ENCODE assay signal across 14 mouse cellular contexts in the genomic region with DNA sequence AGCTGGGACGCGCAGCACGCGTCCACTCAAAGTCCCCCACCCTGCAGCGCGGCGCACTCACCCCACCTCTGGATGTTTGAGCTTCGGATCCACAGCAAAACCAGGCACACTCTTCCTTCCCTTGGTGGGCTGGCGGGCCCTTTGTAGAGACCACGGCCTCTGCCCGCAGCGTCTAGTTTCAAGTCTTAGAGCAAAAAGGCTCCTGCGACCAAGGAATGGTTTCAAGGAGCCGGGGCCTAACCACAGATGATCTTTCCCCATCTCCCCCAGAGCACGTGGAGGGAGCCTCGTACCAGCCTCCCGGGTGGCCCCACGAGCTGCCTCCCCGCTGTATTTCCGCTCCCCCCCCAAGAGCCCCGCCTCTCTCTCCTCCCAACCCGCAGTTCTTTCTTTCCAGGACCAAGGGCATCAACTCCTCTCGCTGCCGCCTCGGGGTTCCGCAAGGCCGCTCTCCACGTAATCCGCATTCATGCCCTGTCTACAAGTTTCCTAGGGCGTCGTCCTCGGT. TPM values are rescaled to one million over a fixed set of nuclear protein-coding genes. Genes with fewer than 3 reads are reported as not detected.
A peak's percentile ranks its signal among the peaks of the same experiment; 100 is the strongest.
DNase-seq lines count a peak whose midpoint lies in the region; ATAC-seq and TF ChIP-seq lines count a peak whose summit lies in the region.
"Had no signal": no experiment of that assay in that cellular context is flagged by ENCODE, and none has a peak within 500 bp of the region (broad histone marks: within the 10 kb centered on the region; RNA-seq: fewer than 3 reads in every experiment).

No protein-coding gene starts in this region.

- H3K4me3 ChIP-seq in spleen, adult 2 months (ENCODE audit: extremely low read depth, insufficient read depth, insufficient read length) = peak overlapping the region; percentile 34; the same call in 1 of the 2 replicates
- no peak overlapping the region for H3K4me3 ChIP-seq in limb, embryonic 12.5 days (replicated peaks)

- no peak for ATAC-seq in limb, embryonic 12.5 days (ENCODE audit: insufficient number of reproducible peaks, insufficient read depth, low FRiP score, low TSS enrichment, low read depth)
- ATAC-seq: inflammation-experienced regulatory T-cells, adult 6 months had no signal

- H3K36me3 ChIP-seq in spleen, adult 2 months (ENCODE audit: control insufficient read depth, insufficient read depth, low read length) = no peaks in the 10 kb centered on the region
- no peaks in the 10 kb centered on the region for H3K36me3 ChIP-seq in limb, embryonic 12.5 days

- no peak for TF ChIP-seq POLR2A in spleen, adult 2 months (IDR thresholded peaks at IDR 0.05; ENCODE audit: low read depth, low read length)

- TF ChIP-seq CTCF in spleen, adult 2 months (IDR thresholded peaks at IDR 0.05; ENCODE audit: extremely low read depth, insufficient read depth, insufficient read length, insufficient replicate concordance) = no peak

- H3K4me2 ChIP-seq in limb, embryonic 12.5 days = peak overlapping the region; percentile 1; the same call in 1 of the 2 replicates

- DNase-seq in heart, adult 11 months = peak; percentile 76
- DNase-seq in heart, postnatal 36 days = no peak
- DNase-seq in spleen, adult 2 months (ENCODE audit: low read depth in 1 of 2, low spot score in 2 of 2) = no peak
- no peak for DNase-seq in spleen, adult 18-20 months
- no peak for DNase-seq in layer of hippocampus, postnatal 10 days (ENCODE audit: low spot score in 2 of 2)
- no peak for DNase-seq in cerebellum, adult 11 months
- DNase-seq in right cerebral cortex, postnatal 10 days (ENCODE audit: low spot score in 2 of 2) = no peak
- DNase-seq: adrenal gland, adult 2 months; gastrocnemius, postnatal 10 days had no signal

- 2% methylated on average over 31 of the region's 32 CpGs for WGBS in spleen, adult 2 months
- WGBS in limb, embryonic 12.5 days = under 1% methylated on average over 32 of the region's 32 CpGs

- H3K27ac ChIP-seq in spleen, adult 2 months (ENCODE audit: insufficient read depth, low read length) = peak overlapping the region; percentile 37; the same call in 1 of the 2 replicates
- H3K27ac ChIP-seq in limb, embryonic 12.5 days = no peak overlapping the region
- H3K27ac ChIP-seq: macrophage had no signal

- peaks cover 13% of the 10 kb centered on the region for H3K4me1 ChIP-seq in spleen, adult 2 months (ENCODE audit: control insufficient read depth, insufficient read depth, insufficient read length)
- H3K4me1 ChIP-seq in limb, embryonic 12.5 days (replicated peaks) = peaks cover 30% of the 10 kb centered on the region

- no peaks in the 10 kb centered on the region for H3K9me3 ChIP-seq in limb, embryonic 12.5 days

- H3K27me3 ChIP-seq in spleen, adult 2 months (ENCODE audit: control insufficient read depth, insufficient read depth, low read length) = peaks cover 49% of the 10 kb centered on the region
- peaks cover 90% of the 10 kb centered on the region for H3K27me3 ChIP-seq in limb, embryonic 12.5 days

- intact Hi-C loops in heart, postnatal 36 days (cut with DNase I) = loop anchor here (10.0 kb wide), 1 partner anchor 226 kb away; a partner anchor contains a TSS

- no peak overlapping the region for H3K9ac ChIP-seq in limb, embryonic 12.5 days (replicated peaks)

RNA-seq across cellular contexts. Expression of a gene that starts 1.7 kb away (rescaled TPM):
- total RNA-seq in heart, postnatal 36 days (2021) = not detected
- 7.4 and 11.6 TPM in 2 replicates for polyA plus RNA-seq in spleen, adult 2 months (2012; rRNA removed)
- polyA plus RNA-seq in limb, embryonic 12.5 days (2016; fragmentation: Nextera tagmentation; extraction: Ambion mirVana) = not detected in 2 replicates
- not detected for total RNA-seq in layer of hippocampus, postnatal 10 days (2021)
- total RNA-seq: adrenal gland, adult 2 months; CH12.LX; gastrocnemius, postnatal 10 days; left cerebral cortex, postnatal 14 days had no signal
- polyA plus RNA-seq: adrenal gland, adult 2 months; inflammation-experienced regulatory T-cells, adult 6 months; macrophage had no signal
